Mouse (Mus musculus) forebrain, embryonic 13.5 days (tissue): Measurements from ENCODE around the gene Shisa7. TPM values are rescaled to one million over a fixed set of nuclear protein-coding genes. Genes with fewer than 3 reads are reported as not detected.
"Not testable (repeated sequence)": the region's sequence is repeated elsewhere in the genome, so short reads cannot be mapped to it uniquely, and the experiment has no call there.

Source experiments
- ATAC-seq: fragments of 200-750 bp; cut with Nextera tagmentation; 2 replicates; pipeline ENCODE4 v1.8.0; 2017
- H3K27ac ChIP-seq: fragments of 300-500 bp; sonication (generic); 2 replicates; pipeline ENCODE4 v1.5.1; 2015; ENCODE audit warnings: inconsistent platforms, mild to moderate bottlenecking, moderate library complexity
- H3K27me3 ChIP-seq: fragments of 300-500 bp; sonication (generic); 2 replicates; pipeline ENCODE4 v1.6.1; 2015; ENCODE audit warnings: mild to moderate bottlenecking, inconsistent platforms
- H3K36me3 ChIP-seq: fragments of 300-500 bp; sonication (generic); 2 replicates; pipeline ENCODE4 v1.6.1; 2015; ENCODE audit warnings: mild to moderate bottlenecking, inconsistent platforms; ENCODE audit not compliant: poor library complexity, severe bottlenecking
- H3K4me1 ChIP-seq: fragments of 300-500 bp; sonication (generic); 2 replicates; pipeline ENCODE4 v1.6.1; 2015; ENCODE audit warnings: inconsistent platforms
- H3K4me2 ChIP-seq: fragments of 300-500 bp; sonication (generic); 2 replicates; pipeline ENCODE4 v1.6.1; 2015; ENCODE audit warnings: inconsistent platforms, mild to moderate bottlenecking, moderate library complexity
- H3K4me3 ChIP-seq: fragments of 300-500 bp; sonication (generic); 2 replicates; pipeline ENCODE4 v1.5.1; 2015; ENCODE audit warnings: mild to moderate bottlenecking, inconsistent platforms
- H3K9ac ChIP-seq: fragments of 300-500 bp; sonication (generic); 2 replicates; pipeline ENCODE4 v1.6.1; 2015; ENCODE audit warnings: mild to moderate bottlenecking, inconsistent platforms
- H3K9me3 ChIP-seq: fragments of 300-500 bp; sonication (generic); replicated peaks from 2 replicates; pipeline ENCODE4 v1.6.1; 2016; ENCODE audit warnings: inconsistent platforms
- WGBS: fragments of 180-500 bp; shearing (Covaris S2); methylation state at CpG from one replicate; pipeline ENCODE4 v1.1.7; 2015; 5-methylcytosine and 5-hydroxymethylcytosine counted together
- polyA plus RNA-seq: library from polyadenylated mRNA; unstranded; fragments of >200 nt; fragmentation: Nextera tagmentation; extraction: Ambion mirVana; gene quantifications from 2 replicates; pipeline ENCODE4 v1.2.1, GENCODE M21; 2015

Gene Shisa7
- polyA plus RNA-seq, 1 experiment from 2014 or later: 5.6 TPM

GRCm38 (mm10) chr7:4863541-4864080 lies 19.1 kb upstream of the Shisa7 start:
- 81% methylated on average over 7 of the region's 7 CpGs for WGBS
- no peak for ATAC-seq
- H3K27ac ChIP-seq: no peak overlapping the region
- peaks cover 10% of the 10 kb centered on the region for H3K4me1 ChIP-seq
- H3K4me2 ChIP-seq: no peak overlapping the region
- H3K27me3 ChIP-seq: no peaks in the 10 kb centered on the region
- H3K9me3 ChIP-seq: no peaks in the 10 kb centered on the region
- H3K9ac ChIP-seq: no peak overlapping the region
- no peaks in the 10 kb centered on the region for H3K36me3 ChIP-seq
- no peak overlapping the region for H3K4me3 ChIP-seq

GRCm38 (mm10) chr7:4863041-4863440 lies 18.5 kb upstream of the Shisa7 start:
- Histone ChIP-seq H3K9ac (no peak overlapping the region), H3K4me2 (no peak overlapping the region), H3K27me3 (no peaks in the 10 kb centered on the region), H3K9me3 (no peaks in the 10 kb centered on the region), H3K36me3 (no peaks in the 10 kb centered on the region), H3K4me1 (peaks cover 10% of the 10 kb centered on the region), H3K27ac (no peak overlapping the region), H3K4me3 (no peak overlapping the region)
- ATAC-seq: no peak
- 54% methylated on average over 1 of the region's 1 CpGs for WGBS

GRCm38 (mm10) chr7:4860926-4861325 lies 16.4 kb upstream of the Shisa7 start:
- not testable (repeated sequence) for ATAC-seq

DNA sequence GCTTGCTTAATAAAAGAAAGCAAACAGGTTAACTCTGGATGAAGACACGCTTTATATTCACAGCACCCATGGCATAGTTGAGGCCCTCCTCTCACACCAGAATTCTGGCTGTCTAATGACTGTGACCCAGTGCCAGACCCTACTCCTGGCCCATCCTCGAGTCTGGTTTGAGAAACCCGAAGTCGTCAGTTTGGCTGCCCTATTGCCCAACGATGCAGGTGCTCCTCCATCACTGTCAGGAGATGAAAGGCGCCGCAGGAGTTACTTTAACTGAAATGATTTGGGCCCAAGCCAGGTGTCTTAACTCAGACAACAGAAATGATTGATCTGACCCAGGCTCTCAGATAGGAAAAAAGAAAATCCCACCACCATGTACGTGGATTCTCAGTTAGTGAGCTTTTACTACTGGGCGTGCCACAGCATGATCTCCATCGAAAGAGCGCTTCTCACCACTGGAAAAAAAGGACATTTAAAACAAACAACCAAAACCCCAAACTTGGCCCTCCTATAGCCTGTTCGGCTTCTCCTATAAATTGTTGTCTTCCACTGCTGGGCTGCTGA lies 15.0 kb upstream of the Shisa7 start:
- Histone ChIP-seq H3K4me2 (no peak overlapping the region), H3K27ac (no peak overlapping the region), H3K9ac (no peak overlapping the region), H3K4me3 (no peak overlapping the region), H3K27me3 (0 out of 2 replicates have a peak, but pooled peaks cover 4% of the 10 kb centered on the region), H3K36me3 (no peaks in the 10 kb centered on the region), H3K9me3 (no peaks in the 10 kb centered on the region), H3K4me1 (no peaks in the 10 kb centered on the region)
- no peak for ATAC-seq
- 83% methylated on average over 12 of the region's 12 CpGs for WGBS

More at GRCm38 (mm10) chr7:4860926-4861325, 16.4 kb upstream of the Shisa7 start:
- not testable (repeated sequence) for H3K27me3 ChIP-seq, H3K4me2 ChIP-seq, H3K4me1 ChIP-seq, H3K9me3 ChIP-seq, H3K9ac ChIP-seq, H3K36me3 ChIP-seq, H3K27ac ChIP-seq, H3K4me3 ChIP-seq
- 78% methylated on average over 3 of the region's 3 CpGs for WGBS

- Histone ChIP-seq H3K27ac (no peak overlapping the region), H3K9me3 (no peaks in the 10 kb centered on the region), H3K9ac (no peak overlapping the region), H3K4me2 (no peak overlapping the region), H3K4me1 (no peaks in the 10 kb centered on the region), H3K27me3 (0 out of 2 replicates have a peak, but pooled peaks cover 4% of the 10 kb centered on the region), H3K4me3 (no peak overlapping the region), H3K36me3 (no peaks in the 10 kb centered on the region)
- no peak for ATAC-seq
- WGBS: 50% methylated on average over 7 of the region's 7 CpGs
Measured at GRCm38 (mm10) chr7:4857321-4857720, 12.8 kb upstream of the Shisa7 start.

DNA sequence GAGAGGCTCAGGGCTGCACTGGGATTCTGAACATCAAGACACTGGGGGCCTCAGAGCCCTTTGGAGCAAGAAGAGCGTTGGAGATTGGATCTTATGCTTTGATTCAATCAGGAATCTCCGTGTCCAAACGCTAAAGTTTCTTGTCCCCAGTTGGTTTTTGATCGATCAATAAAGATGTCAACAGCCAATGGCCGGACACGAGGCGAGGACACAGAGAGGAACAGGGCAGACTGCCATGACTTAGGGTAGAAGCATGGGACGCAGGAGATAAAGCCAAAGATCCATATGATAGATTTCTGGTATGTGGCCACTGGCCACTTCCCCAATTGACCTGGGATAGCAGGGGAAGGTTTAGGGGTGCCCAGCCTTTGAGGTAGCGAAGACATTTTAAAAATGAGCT lies 12.0 kb upstream of the Shisa7 start:
- no peak overlapping the region for H3K4me3 ChIP-seq
- WGBS: 85% methylated on average over 9 of the region's 9 CpGs
- no peak overlapping the region for H3K4me2 ChIP-seq
- no peak for ATAC-seq
- H3K36me3 ChIP-seq: no peaks in the 10 kb centered on the region
- no peaks in the 10 kb centered on the region for H3K9me3 ChIP-seq
- 0 out of 2 replicates have a peak, but pooled peaks cover 4% of the 10 kb centered on the region for H3K27me3 ChIP-seq
- no peak overlapping the region for H3K27ac ChIP-seq
- no peaks in the 10 kb centered on the region for H3K4me1 ChIP-seq
- no peak overlapping the region for H3K9ac ChIP-seq

- Histone ChIP-seq H3K27ac (no peak overlapping the region), H3K4me3 (no peak overlapping the region), H3K36me3 (no peaks in the 10 kb centered on the region), H3K4me1 (no peaks in the 10 kb centered on the region), H3K4me2 (no peak overlapping the region), H3K9me3 (no peaks in the 10 kb centered on the region), H3K9ac (no peak overlapping the region), H3K27me3 (0 out of 2 replicates have a peak, but pooled peaks cover 4% of the 10 kb centered on the region)
- ATAC-seq: no peak
- WGBS: 83% methylated on average over 3 of the region's 3 CpGs
Measured at GRCm38 (mm10) chr7:4853613-4854012, 9.1 kb upstream of the Shisa7 start.

DNA sequence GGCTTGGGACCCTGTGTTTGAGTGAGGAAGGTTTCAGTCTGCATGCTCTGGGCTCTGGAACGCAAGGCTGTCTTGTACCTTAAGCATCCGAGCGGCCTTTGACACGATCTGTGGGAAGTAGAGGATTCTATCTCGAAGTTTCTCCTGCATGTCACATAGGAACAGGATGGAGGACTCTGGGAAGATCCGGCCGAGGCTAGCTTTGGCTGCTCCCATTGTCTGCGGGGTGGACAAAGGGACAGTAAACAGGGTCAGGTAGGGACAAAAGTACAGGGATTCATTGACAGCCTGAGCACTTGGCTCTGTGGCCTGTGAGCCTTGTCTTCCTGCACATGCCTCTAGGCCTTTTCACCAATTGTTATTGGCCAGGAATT lies 6.8 kb upstream of the Shisa7 start:
- Histone ChIP-seq H3K4me3 (no peak overlapping the region), H3K4me2 (no peak overlapping the region), H3K27ac (no peak overlapping the region), H3K9me3 (peaks cover 4% of the 10 kb centered on the region; the same call in 1 of the 2 replicates), H3K4me1 (no peaks in the 10 kb centered on the region), H3K36me3 (no peaks in the 10 kb centered on the region), H3K9ac (no peak overlapping the region), H3K27me3 (peaks cover 10% of the 10 kb centered on the region; the same call in 1 of the 2 replicates)
- 71% methylated on average over 8 of the region's 8 CpGs for WGBS
- ATAC-seq: no peak

DNA sequence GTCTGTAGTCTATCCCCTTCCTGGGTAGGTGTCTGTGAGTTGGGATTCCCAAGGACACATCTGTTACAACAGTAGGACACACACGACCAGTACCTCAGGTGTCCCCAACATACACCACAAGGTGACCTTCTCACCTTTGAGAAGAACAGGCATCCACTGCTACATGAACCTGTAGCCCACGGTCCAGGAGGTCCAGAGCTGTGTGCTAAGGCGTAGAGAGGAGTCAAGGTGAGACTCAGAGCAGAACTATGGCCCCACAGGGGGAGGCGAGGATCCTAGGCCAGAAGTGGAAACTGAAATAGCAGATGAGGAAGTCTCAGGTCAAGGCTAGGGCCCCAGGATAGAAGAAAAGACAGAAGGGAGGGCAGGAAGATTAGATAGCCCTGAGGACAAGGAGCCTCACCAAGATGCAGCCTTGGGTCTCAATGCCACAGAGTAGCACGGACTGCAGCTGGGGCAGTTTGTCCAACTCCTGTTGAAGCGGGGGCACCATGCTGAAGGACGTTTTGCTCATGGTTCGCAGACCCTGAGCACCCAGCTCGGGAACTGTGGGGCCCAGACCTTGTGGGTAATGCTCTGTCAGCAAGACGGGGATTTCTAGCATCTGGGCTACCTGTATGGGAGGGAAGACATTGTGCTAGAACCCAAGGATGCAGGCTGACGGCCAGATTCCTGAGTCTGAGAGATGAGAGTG lies 6.3 kb upstream of the Shisa7 start:
- Histone ChIP-seq H3K36me3 (no peaks in the 10 kb centered on the region), H3K9me3 (peaks cover 4% of the 10 kb centered on the region; the same call in 1 of the 2 replicates), H3K27me3 (peaks cover 6% of the 10 kb centered on the region; the same call in 1 of the 2 replicates), H3K27ac (no peak overlapping the region), H3K4me3 (no peak overlapping the region), H3K9ac (no peak overlapping the region), H3K4me2 (no peak overlapping the region), H3K4me1 (no peaks in the 10 kb centered on the region)
- 83% methylated on average over 11 of the region's 11 CpGs for WGBS
- no peak for ATAC-seq

- no peak overlapping the region for H3K27ac ChIP-seq
- H3K4me3 ChIP-seq: no peak overlapping the region
- peaks cover 4% of the 10 kb centered on the region for H3K4me1 ChIP-seq
- H3K27me3 ChIP-seq: peaks cover 13% of the 10 kb centered on the region
- 63% methylated on average over 9 of the region's 9 CpGs for WGBS
- ATAC-seq: no peak
- peaks cover 4% of the 10 kb centered on the region; the same call in 1 of the 2 replicates for H3K9me3 ChIP-seq
- H3K9ac ChIP-seq: no peak overlapping the region
- no peaks in the 10 kb centered on the region for H3K36me3 ChIP-seq
- H3K4me2 ChIP-seq: no peak overlapping the region
Measured at GRCm38 (mm10) chr7:4849372-4849771, 4.9 kb upstream of the Shisa7 start.

DNA sequence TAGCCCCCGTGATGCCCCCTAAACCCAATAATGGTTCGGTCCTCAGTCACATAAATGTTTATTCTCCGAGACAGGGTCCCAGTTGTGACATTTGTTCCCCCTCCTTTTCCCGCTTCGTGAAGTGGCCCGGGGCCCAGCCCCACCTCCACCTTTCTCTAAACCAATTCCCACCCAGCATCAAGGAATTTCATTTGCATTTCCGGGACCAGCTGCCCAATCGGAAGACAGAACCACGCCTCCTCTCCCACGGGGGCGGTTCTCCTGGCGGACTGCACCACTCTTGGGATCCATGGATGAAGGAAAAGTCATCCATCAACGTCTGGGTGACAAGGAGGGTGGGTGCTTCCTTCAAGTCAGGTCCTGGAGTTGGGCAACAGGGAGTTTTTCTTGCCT lies 417 bp upstream of the Shisa7 start:
- peak overlapping the region; percentile 63; the same call in 1 of the 2 replicates for H3K27ac ChIP-seq
- WGBS: under 1% methylated on average over 13 of the region's 13 CpGs
- ATAC-seq: peak; percentile 85

DNA sequence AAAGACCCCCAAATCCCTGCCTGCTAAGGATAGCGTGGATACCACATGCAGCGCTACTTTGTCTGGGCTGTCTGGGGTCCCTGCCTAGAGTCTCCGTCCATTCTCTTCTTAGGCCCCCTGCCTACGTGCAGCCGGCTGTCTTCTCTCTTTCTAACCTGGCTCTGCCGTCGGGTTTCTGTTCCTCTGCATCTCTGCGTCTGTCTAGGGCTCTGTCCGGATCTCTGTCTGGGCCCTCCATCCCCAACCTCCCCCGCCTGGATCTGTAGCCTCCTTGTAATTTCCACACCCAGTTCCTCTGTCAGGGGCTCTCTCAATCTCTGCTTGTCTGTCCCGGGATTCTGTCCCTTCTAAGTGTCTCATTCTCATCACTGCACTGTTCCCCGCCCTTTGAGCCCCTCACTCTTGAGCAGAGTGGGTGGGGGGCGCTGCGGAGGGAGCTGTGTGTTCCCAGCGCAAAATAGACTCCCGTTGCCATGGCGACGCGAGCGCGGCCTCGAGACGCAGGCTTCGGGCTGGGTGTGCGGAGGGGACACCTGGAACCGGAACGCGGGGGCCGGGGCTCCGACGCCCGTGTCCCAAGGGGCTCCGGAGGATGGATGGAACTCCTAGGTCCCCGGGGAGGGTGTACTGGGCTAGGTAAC lies 772 bp downstream of the Shisa7 start:
- WGBS: under 1% methylated on average over 34 of the region's 34 CpGs
- Histone ChIP-seq H3K36me3 (no peaks in the 10 kb centered on the region), H3K27me3 (peaks cover 45% of the 10 kb centered on the region), H3K4me1 (peaks cover 32% of the 10 kb centered on the region), H3K27ac (peak overlapping the region; percentile 63), H3K9ac (peak overlapping the region; percentile 71), H3K4me3 (peak overlapping the region; percentile 57), H3K4me2 (peak overlapping the region; percentile 92), H3K9me3 (peaks cover 4% of the 10 kb centered on the region; the same call in 1 of the 2 replicates)
- ATAC-seq: peak; percentile 54

More for the DNA sequence above, 417 bp upstream of the Shisa7 start:
- Histone ChIP-seq H3K4me2 (peak overlapping the region; percentile 92), H3K4me3 (peak overlapping the region; percentile 57), H3K9me3 (peaks cover 4% of the 10 kb centered on the region; the same call in 1 of the 2 replicates), H3K36me3 (no peaks in the 10 kb centered on the region), H3K27me3 (peaks cover 45% of the 10 kb centered on the region), H3K9ac (peak overlapping the region; percentile 71), H3K4me1 (peaks cover 32% of the 10 kb centered on the region)
